Mouse (Mus musculus) liver, embryonic 14.5 days (tissue): ENCODE measurements around the gene Atf7ip.

Source experiments
- CTCF ChIP-seq: IDR thresholded peaks from 2 replicates; pipeline ENCODE4 v1.5.1; 2016; ENCODE audit warnings: antibody characterized with exemption, low read depth, control low read depth
- EP300 ChIP-seq: IDR thresholded peaks from 2 replicates; pipeline ENCODE4 v1.6.1; 2016; ENCODE audit warnings: antibody characterized with exemption, low read depth

DNA sequence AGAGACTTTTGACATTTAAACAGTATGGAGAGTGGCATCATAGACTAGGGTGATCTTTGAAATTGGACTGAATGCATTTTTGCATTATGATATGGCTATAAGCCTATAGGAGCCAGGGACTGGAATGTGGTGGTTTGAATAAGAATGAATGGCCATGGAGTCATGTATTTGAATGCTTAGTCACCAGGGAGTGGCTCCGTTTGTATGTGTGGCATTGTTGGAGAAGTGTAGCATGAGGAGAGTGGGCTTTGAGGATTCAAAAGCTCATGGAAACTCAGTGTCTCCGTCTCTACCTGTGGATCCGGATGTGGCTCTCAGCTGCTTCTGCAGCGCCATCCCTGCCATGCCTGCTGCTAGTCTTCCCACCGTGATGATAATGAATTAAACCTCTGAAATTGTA lies 35.4 kb downstream of the Atf7ip start:
- TF ChIP-seq CTCF (no peak), EP300 (no peak)
